Mouse (Mus musculus) spleen, postnatal 4 days (tissue): ENCODE measurements around the gene Fbxw15.
"Not testable (repeated sequence)": the region's sequence is repeated elsewhere in the genome, so short reads cannot be mapped to it uniquely, and the experiment has no call there.

ENCODE experiments used
- DNase-seq, 2 experiments: peaks; one replicate each; pipeline ENCODE4 v3.0.0; 2022; ENCODE audit warnings: low spot score in 2 of 2

Fbxw15 gene

DNA sequence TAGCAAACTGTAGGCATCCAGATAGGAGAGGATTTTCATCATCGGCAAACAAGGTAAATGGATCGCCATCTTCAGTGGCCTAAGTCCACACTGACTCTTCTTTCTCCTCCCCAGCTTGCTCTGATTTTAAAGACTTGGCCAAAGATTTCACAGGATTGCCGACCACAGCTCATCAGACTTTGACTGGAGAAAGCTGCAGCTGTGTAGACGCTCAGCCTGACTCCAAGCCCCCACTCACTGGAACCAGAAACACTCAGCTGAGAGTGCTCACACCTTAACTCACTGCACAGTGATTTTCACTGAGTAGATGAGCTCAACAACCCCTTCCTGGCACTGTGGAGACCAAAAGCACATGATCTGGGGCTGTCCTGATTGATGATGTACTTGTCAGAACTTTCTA, at the start of gene Fbxw15:
Gene Fbxw15 (minus strand): TSS at position 101 of the 400 bp plus-strand sequence.
- not testable (repeated sequence) for DNase-seq

DNA sequence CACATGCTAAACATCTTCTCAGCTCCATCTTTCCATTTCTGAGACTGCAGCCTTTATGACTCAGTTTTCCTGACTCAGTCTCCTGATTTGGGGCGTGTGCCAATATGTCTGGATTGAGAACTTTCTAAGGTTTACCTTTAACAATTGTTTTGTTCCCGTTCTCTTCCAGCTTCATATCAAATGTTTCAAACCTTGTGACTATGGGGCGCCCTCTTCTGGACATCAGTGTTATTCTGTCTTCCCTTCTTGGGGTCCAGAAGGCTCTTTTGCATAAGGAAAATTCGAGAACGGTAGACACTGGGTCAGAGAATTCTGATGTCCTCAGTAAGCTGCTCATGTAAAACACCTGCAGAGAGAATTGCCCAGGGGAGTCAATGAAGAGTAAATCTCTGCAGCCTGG, 38.8 kb upstream of the Fbxw15 start:
- not testable (repeated sequence) for DNase-seq

DNA sequence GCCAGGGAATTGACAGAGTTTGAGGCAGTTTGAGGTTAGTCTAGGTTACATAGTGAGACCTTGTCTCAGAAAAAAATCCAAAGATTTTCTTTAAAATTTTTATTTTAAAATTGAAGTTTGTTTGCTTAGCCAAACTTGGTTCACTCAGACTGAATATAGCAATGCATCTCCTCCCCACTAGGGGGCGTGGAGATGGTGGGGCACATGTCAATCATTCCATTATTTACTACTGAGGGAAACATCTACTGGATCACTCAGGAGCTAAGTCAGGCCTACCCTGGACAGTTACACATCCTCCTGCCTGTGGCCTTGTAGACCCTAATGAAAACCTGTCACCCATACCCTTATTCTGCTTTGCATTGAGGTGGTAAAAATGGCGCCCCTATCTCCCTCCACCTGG, 34.1 kb upstream of the Fbxw15 start:
- DNase-seq: not testable (repeated sequence)

DNA sequence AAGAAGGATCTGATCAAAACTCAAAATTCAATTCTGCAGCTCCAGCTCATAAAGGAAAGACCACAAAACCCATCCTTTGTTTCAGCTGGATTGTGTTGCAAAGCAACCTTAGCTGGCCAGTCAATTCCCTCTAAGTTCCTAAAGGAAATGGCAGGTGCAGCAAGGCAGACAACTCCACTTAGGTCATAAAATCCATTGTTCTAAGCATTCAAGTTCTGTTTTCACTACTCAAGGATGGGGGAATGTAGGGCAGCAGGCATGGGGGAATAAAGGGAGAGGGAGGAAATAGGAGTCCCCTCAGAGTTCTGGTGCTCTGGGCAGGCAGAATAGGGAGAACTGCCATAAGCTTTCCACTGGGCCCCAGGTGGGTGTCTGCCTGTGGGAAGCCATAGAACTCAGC, 29.2 kb upstream of the Fbxw15 start:
- no peak for DNase-seq

DNA sequence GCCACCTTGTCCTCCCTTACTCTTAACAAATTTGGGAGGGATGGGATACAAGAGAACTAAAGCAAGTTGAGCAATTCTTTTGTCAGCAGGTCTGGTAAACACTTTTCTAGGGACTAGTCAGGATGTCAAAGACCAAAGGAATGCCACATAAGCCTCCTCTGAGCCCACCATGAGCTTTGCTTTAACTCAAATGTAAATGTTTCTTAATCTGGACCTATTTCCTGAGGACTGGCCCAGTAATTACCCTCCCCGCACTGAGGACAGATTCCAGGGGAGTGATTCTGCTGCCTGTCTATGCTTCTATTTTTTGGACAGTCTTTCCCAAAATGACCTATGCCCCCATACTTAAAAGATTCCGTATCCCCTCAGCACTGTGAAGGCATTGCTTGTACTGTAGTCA, 26.8 kb upstream of the Fbxw15 start:
- no peak for DNase-seq

DNA sequence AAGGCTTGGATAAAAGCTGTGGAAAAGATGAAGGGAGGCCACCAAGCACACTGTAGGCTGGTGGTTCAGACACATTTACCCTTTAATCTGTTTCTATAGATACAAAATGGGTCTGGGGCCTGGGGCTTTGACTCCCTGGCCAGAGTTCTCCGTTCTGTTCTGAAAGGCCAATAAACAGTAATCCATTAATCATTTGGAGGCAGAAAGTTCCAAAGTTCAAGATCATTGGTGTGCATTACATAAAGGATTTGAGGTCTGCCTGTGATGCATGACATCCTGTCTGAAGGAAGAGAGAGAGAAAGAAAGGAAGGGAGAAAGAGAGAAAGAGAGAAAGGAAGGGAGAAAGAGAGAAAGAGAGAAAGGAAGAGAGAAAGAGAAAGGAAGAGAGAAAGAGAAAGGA, 2.5 kb downstream of the Fbxw15 start:
- no peak for DNase-seq

DNA sequence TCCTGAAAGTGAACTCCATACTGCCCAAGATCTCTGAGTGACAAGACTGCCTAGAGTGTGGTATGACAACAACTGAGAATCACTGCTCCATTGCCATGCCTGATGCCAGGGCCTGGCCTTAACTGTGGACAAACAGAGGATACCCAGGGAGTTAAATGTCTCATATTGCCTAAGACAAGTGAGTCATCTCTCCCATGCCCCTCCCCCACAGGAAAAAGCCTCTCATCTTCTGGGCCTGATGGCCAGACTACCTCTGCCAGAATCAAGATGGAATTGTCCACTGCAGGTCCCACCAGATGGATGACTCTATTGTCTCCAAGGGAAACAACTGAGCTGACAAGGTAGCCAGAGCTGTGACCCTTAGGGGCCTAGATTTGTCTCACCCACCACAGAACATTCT, 6.0 kb downstream of the Fbxw15 start:
- peak in 1 of 2 experiments; percentile 32 for DNase-seq

DNA sequence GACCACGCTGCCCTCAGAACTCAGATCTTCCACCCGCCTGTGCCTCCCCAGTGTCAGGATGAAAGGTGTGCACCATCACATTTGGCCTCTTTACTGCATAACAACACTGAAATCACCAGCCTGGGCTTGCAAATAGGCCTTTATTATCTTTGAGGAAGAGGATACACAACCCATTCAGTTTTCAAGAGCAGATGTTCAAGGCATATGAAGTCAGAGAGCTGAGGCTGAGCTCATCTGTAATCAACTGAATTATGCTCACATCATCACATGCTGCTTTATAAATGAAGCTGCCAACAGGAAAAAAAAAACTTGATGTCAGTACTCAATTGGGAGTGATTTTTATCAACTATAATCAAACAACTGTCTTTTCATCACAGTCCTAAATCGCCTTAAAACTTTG, 15.6 kb downstream of the Fbxw15 start:
- DNase-seq: no peak

DNA sequence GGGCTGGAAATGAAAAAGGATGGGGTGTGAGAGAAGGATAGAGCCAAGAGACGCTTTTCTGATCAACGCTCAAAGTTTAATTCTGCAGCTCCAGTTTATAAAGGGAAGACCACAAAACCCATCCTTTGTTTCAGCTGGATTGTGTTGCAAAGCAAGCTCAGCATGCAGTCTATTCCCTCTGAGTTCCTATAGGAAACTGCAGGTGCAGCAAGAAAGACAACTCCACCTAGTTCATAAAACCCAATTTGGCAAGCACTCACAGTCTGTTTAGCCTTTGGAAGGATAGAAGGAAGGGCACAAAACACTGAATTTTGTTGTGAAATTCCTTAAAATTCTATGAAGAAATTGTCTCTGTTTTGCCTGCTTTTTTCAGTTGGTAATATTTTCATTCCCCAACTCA, 18.4 kb downstream of the Fbxw15 start:
- DNase-seq: not testable (repeated sequence)

DNA sequence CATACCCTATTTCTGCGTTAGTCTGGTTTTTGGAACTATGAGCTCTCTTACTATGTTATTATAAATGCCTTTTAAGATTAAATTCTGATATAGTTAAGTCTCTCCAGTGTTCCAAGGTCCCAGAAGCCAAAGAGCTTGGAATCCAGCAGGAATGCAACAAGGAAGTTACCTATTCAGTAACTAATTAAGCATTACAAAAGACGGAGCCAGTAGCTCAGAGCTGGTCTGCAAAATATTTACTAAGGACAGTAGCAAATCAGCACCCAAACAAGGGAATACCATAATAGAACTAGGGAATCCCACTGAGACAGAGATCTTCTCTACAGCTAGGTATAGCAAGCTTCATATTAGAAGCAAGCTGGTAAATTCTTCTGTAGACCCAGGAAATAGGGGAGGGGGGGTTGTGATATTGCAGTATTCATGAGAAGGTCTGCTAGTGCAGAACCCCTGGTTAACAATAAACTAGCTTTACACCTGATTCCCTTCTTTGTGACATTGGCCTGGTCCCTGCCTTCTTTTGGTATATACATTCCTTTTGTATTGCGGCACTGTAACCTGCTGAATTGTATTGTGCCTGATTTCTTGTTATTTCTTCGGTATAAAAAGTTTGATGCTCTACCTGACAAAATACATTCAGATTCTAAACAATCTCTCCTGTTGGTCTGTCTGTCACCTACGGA, 44.5 kb downstream of the Fbxw15 start:
- DNase-seq: no peak
